Mouse (Mus musculus): Measurements from ENCODE around the gene Nme9. TPM values are rescaled to one million over a fixed set of nuclear protein-coding genes. Genes with fewer than 3 reads are reported as not detected.

The Nme9 gene
- total and polyA plus RNA-seq, 2 experiments, result not detected

- Histone ChIP-seq H3K27me3 (ENCODE audit: control insufficient read depth, insufficient read depth, low read length) (no peaks in the 10 kb centered on the region), H3K9ac (ENCODE audit: low read depth, low read length) (no peak overlapping the region), H3K36me3 (ENCODE audit: control insufficient read depth, insufficient read depth, low read length) (no peaks in the 10 kb centered on the region), H3K4me3 (ENCODE audit: insufficient read depth, low read depth, low read length) (no peak overlapping the region), H3K4me1 (ENCODE audit: control insufficient read depth, insufficient read depth, low read length) (peaks cover 6% of the 10 kb centered on the region), H3K79me2 (ENCODE audit: control insufficient read depth, insufficient read depth, low read length) (no peaks in the 10 kb centered on the region), H3K27ac (replicated peaks; ENCODE audit: insufficient read depth, low read depth, low read length) (no peak overlapping the region)
- no peak for DNase-seq (ENCODE audit: extremely low read depth, low read depth, low spot score)
- no peak for TF ChIP-seq CTCF (IDR thresholded peaks at IDR 0.05; ENCODE audit: low read depth, low read length)
- no peak for TF ChIP-seq POLR2A (IDR thresholded peaks at IDR 0.05; ENCODE audit: extremely low read depth, insufficient read depth, low read length)
- WGBS, result 89% methylated on average over 12 of the region's 12 CpGs
These were observed 13.3 kb upstream of the Nme9 start for GRCm38 (mm10) chr9:99437781-99438565.

- Histone ChIP-seq H3K27me3 (ENCODE audit: control insufficient read depth, insufficient read depth, low read length) (no peaks in the 10 kb centered on the region), H3K9ac (ENCODE audit: low read depth, low read length) (no peak overlapping the region), H3K36me3 (ENCODE audit: control insufficient read depth, insufficient read depth, low read length) (no peaks in the 10 kb centered on the region), H3K4me3 (ENCODE audit: insufficient read depth, low read depth, low read length) (no peak overlapping the region), H3K27ac (replicated peaks; ENCODE audit: insufficient read depth, low read depth, low read length) (no peak overlapping the region), H3K79me2 (ENCODE audit: control insufficient read depth, insufficient read depth, low read length) (no peaks in the 10 kb centered on the region), H3K4me1 (ENCODE audit: control insufficient read depth, insufficient read depth, low read length) (peaks cover 6% of the 10 kb centered on the region)
- DNase-seq (ENCODE audit: extremely low read depth, low read depth, low spot score), result no peak
- TF ChIP-seq CTCF (IDR thresholded peaks at IDR 0.05; ENCODE audit: low read depth, low read length) (no peak), POLR2A (IDR thresholded peaks at IDR 0.05; ENCODE audit: extremely low read depth, insufficient read depth, low read length) (no peak)
- WGBS, result 80% methylated on average over 8 of the region's 8 CpGs
These were observed 12.2 kb upstream of the Nme9 start for GRCm38 (mm10) chr9:99439064-99439463.

- H3K4me3 ChIP-seq (ENCODE audit: insufficient read depth, low read depth, low read length), result no peak overlapping the region
- DNase-seq (ENCODE audit: extremely low read depth, low read depth, low spot score), result no peak
- peaks cover 2% of the 10 kb centered on the region; the same call in 1 of the 2 replicates for H3K4me1 ChIP-seq (ENCODE audit: control insufficient read depth, insufficient read depth, low read length)
- H3K79me2 ChIP-seq (ENCODE audit: control insufficient read depth, insufficient read depth, low read length), result no peaks in the 10 kb centered on the region
- no peaks in the 10 kb centered on the region for H3K27me3 ChIP-seq (ENCODE audit: control insufficient read depth, insufficient read depth, low read length)
- no peak for TF ChIP-seq CTCF (IDR thresholded peaks at IDR 0.05; ENCODE audit: low read depth, low read length)
- TF ChIP-seq POLR2A (IDR thresholded peaks at IDR 0.05; ENCODE audit: extremely low read depth, insufficient read depth, low read length), result no peak
- no peak overlapping the region for H3K27ac ChIP-seq (replicated peaks; ENCODE audit: insufficient read depth, low read depth, low read length)
- 88% methylated on average over 5 of the region's 5 CpGs for WGBS
- no peaks in the 10 kb centered on the region for H3K36me3 ChIP-seq (ENCODE audit: control insufficient read depth, insufficient read depth, low read length)
- H3K9ac ChIP-seq (ENCODE audit: low read depth, low read length), result no peak overlapping the region
These were observed 10.3 kb upstream of the Nme9 start for GRCm38 (mm10) chr9:99440941-99441340.

GRCm38 (mm10) chr9:99441647-99442433 is 9.4 kb upstream of the Nme9 start:
- no peaks in the 10 kb centered on the region for H3K36me3 ChIP-seq (ENCODE audit: control insufficient read depth, insufficient read depth, low read length)
- WGBS, result 95% methylated on average over 4 of the region's 4 CpGs
- no peak overlapping the region for H3K9ac ChIP-seq (ENCODE audit: low read depth, low read length)
- TF ChIP-seq POLR2A (IDR thresholded peaks at IDR 0.05; ENCODE audit: extremely low read depth, insufficient read depth, low read length) (no peak), CTCF (IDR thresholded peaks at IDR 0.05; ENCODE audit: low read depth, low read length) (no peak)
- DNase-seq (ENCODE audit: extremely low read depth, low read depth, low spot score), result no peak
- H3K79me2 ChIP-seq (ENCODE audit: control insufficient read depth, insufficient read depth, low read length), result no peaks in the 10 kb centered on the region
- H3K27me3 ChIP-seq (ENCODE audit: control insufficient read depth, insufficient read depth, low read length), result no peaks in the 10 kb centered on the region
- H3K4me3 ChIP-seq (ENCODE audit: insufficient read depth, low read depth, low read length), result no peak overlapping the region
- peaks cover 2% of the 10 kb centered on the region; the same call in 1 of the 2 replicates for H3K4me1 ChIP-seq (ENCODE audit: control insufficient read depth, insufficient read depth, low read length)
- no peak overlapping the region for H3K27ac ChIP-seq (replicated peaks; ENCODE audit: insufficient read depth, low read depth, low read length)

GRCm38 (mm10) chr9:99444590-99445178 is 6.6 kb upstream of the Nme9 start:
- peak; percentile 25 for DNase-seq (ENCODE audit: extremely low read depth, low read depth, low spot score)
- TF ChIP-seq CTCF (IDR thresholded peaks at IDR 0.05; ENCODE audit: low read depth, low read length) (peak; percentile 37; the same call in 1 of the 2 replicates), POLR2A (IDR thresholded peaks at IDR 0.05; ENCODE audit: extremely low read depth, insufficient read depth, low read length) (no peak)
- H3K79me2 ChIP-seq (ENCODE audit: control insufficient read depth, insufficient read depth, low read length), result no peaks in the 10 kb centered on the region
- no peaks in the 10 kb centered on the region for H3K27me3 ChIP-seq (ENCODE audit: control insufficient read depth, insufficient read depth, low read length)
- H3K36me3 ChIP-seq (ENCODE audit: control insufficient read depth, insufficient read depth, low read length), result no peaks in the 10 kb centered on the region
- H3K4me1 ChIP-seq (ENCODE audit: control insufficient read depth, insufficient read depth, low read length), result no peaks in the 10 kb centered on the region
- no peak overlapping the region for H3K4me3 ChIP-seq (ENCODE audit: insufficient read depth, low read depth, low read length)
- WGBS, result 40% methylated on average over 8 of the region's 8 CpGs
- no peak overlapping the region for H3K27ac ChIP-seq (replicated peaks; ENCODE audit: insufficient read depth, low read depth, low read length)
- H3K9ac ChIP-seq (ENCODE audit: low read depth, low read length), result no peak overlapping the region
